11 mouse cellular contexts compared by ENCODE assay signal in the genomic region with DNA sequence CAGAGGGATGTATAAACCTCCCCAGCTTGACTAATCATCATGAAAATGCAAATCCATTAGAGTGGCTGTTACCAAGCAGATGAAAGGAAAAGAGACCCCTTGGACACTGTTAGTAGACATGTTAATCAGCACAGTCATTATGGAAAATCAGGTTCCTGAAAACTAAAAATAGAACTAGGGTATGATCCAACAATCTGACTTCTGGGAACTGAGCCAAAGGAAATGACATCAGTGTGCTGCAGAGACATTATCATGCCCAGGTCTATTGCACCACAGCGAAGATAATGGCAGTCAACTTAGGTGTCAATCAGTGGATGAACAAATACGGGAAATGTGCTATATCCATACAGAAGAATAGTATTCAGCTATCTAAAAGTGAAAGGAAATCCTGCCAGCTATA. TPM values are rescaled to one million over a fixed set of nuclear protein-coding genes. Genes with fewer than 3 reads are reported as not detected.
A peak's percentile ranks its signal among the peaks of the same experiment; 100 is the strongest.
DNase-seq lines count a peak whose midpoint lies in the region; ATAC-seq and TF ChIP-seq lines count a peak whose summit lies in the region.
"Had no signal": no experiment of that assay in that cellular context is flagged by ENCODE, and none has a peak within 500 bp of the region (broad histone marks: within the 10 kb centered on the region; RNA-seq: fewer than 3 reads in every experiment).

No protein-coding gene starts in this region.

- no peak for TF ChIP-seq CTCF in lung, embryonic 14.5 days (IDR thresholded peaks at IDR 0.05; ENCODE audit: low read depth)

- H3K4me1 ChIP-seq in lung, embryonic 14.5 days (ENCODE audit: insufficient read depth): no peaks in the 10 kb centered on the region
- H3K4me1 ChIP-seq: hindbrain, embryonic 15.5 days; lung, embryonic 15.5 days had no signal

- no peaks in the 10 kb centered on the region for H3K36me3 ChIP-seq in lung, embryonic 14.5 days (ENCODE audit: insufficient read depth)
- H3K36me3 ChIP-seq: hindbrain, embryonic 15.5 days; lung, embryonic 15.5 days had no signal

- peak; percentile 9 for DNase-seq in adrenal gland, postnatal 10 days
- no peak for DNase-seq in adrenal gland, adult 18-20 months (ENCODE audit: low spot score in 2 of 2)
- DNase-seq in lung, embryonic 14.5 days: peak; percentile 75
- DNase-seq in lung, adult 18-20 months: no peak
- DNase-seq in heart, adult 8-10 months (ENCODE audit: low spot score): peak; percentile 81
- no peak for DNase-seq in thymus, postnatal 10 days (ENCODE audit: low spot score in 2 of 2)
- no peak for DNase-seq in urinary bladder, adult 18-20 months (ENCODE audit: low spot score in 2 of 2)
- DNase-seq: cerebellum, adult 11 months had no signal

- WGBS in lung, embryonic 14.5 days: 44% methylated on average over 2 of the region's 2 CpGs

- H3K9me3 ChIP-seq in lung, embryonic 14.5 days (ENCODE audit: low read depth, low read length): no peaks in the 10 kb centered on the region
- H3K9me3 ChIP-seq: hindbrain, embryonic 15.5 days; lung, embryonic 15.5 days had no signal

- H3K27ac ChIP-seq in lung, embryonic 14.5 days (ENCODE audit: low read depth): no peak overlapping the region
- H3K27ac ChIP-seq: hindbrain, embryonic 15.5 days; lung, embryonic 15.5 days had no signal

- peak; percentile 44; the same call in 1 of the 2 replicates for ATAC-seq in lung, embryonic 14.5 days (ENCODE audit: insufficient read depth)
- ATAC-seq in megakaryocyte, adult 5-6 weeks (ENCODE audit: poor library complexity, severe bottlenecking): 0 out of 2 replicates have a peak, but pooled peaks have one; percentile 18

- H3K4me2 ChIP-seq in lung, embryonic 14.5 days: no peak overlapping the region
- H3K4me2 ChIP-seq: hindbrain, embryonic 15.5 days; lung, embryonic 15.5 days had no signal

- no peak overlapping the region for H3K4me3 ChIP-seq in lung, embryonic 14.5 days (ENCODE audit: low read depth, low read length)
- H3K4me3 ChIP-seq: hindbrain, embryonic 15.5 days; lung, embryonic 15.5 days had no signal

- H3K9ac ChIP-seq in lung, embryonic 14.5 days: no peak overlapping the region
- H3K9ac ChIP-seq: hindbrain, embryonic 15.5 days; lung, embryonic 15.5 days had no signal

- no peaks in the 10 kb centered on the region for H3K27me3 ChIP-seq in lung, embryonic 14.5 days (ENCODE audit: insufficient read depth, low read length)
- H3K27me3 ChIP-seq: hindbrain, embryonic 15.5 days; lung, embryonic 15.5 days had no signal

RNA-seq across cellular contexts. Expression of gene Cartpt, which starts 43.0 kb away (rescaled TPM):
- 10 to 100 TPM in 1 of 2 experiments, 1 to 10 TPM in 1; 8.1 to 11.7 TPM for total RNA-seq in adrenal gland, postnatal 10 days (2021)
- total RNA-seq in adrenal gland, adult 18-20 months (2021): 10 to 100 TPM in 1 of 2 experiments, 1 to 10 TPM in 1; 6.7 to 14.4 TPM
- 0.33 and 0.47 TPM in 2 replicates for polyA plus RNA-seq in lung, embryonic 14.5 days (2014; fragmentation: Nextera tagmentation; extraction: Ambion mirVana)
- not detected for total RNA-seq in heart, adult 8-10 months (2022)
- not detected in 2 replicates for total RNA-seq in megakaryocyte, adult 5-6 weeks (2015)
- total RNA-seq in megakaryocyte, adult 5-6 weeks (2017): not detected in 2 replicates

Comparison
In these comparisons a context has a peak if more than half of its experiments do, and no peak if none do; other contexts are left out.
1. DNase-seq: peak in adrenal gland, postnatal 10 days (single experiment), lung, embryonic 14.5 days (single experiment) and heart, adult 8-10 months (single experiment); none in adrenal gland, adult 18-20 months (0 of 2), lung, adult 18-20 months (0 of 2), thymus, postnatal 10 days (0 of 2) and urinary bladder, adult 18-20 months (0 of 2).
2. RNA of gene Cartpt, which starts 43.0 kb away (total RNA-seq): 6.7 to 14.4 TPM in adrenal gland, adult 18-20 months and 8.1 to 11.7 TPM in adrenal gland, postnatal 10 days; not detected in heart, adult 8-10 months and not detected in megakaryocyte, adult 5-6 weeks; every median in the first group is over 4 times any median in the second.